Mouse (Mus musculus) heart, postnatal 0 days (tissue): ENCODE results near the gene Tmem178. TPM values are rescaled to one million over a fixed set of nuclear protein-coding genes. Genes with fewer than 3 reads are reported as not detected.

ENCODE experiments used
- ATAC-seq: fragments of 200-750 bp; cut with Nextera tagmentation; 2 replicates; pipeline ENCODE4 v1.8.0; 2017; ENCODE audit warnings: low read depth, moderate number of reproducible peaks, moderate library complexity; ENCODE audit not compliant: insufficient read depth
- DNase-seq: peaks from one replicate; pipeline ENCODE4 v3.0.0-alpha.2; 2016; ENCODE audit warnings: low spot score
- H3K27ac ChIP-seq: fragments of 300-500 bp; sonication (generic); 2 replicates; pipeline ENCODE4 v1.5.1; 2014; ENCODE audit warnings: low read depth, mild to moderate bottlenecking
- H3K27me3 ChIP-seq: fragments of 300-500 bp; sonication (generic); 2 replicates; pipeline ENCODE4 v1.6.1; 2014; ENCODE audit warnings: low read length, mixed read lengths; ENCODE audit not compliant: control insufficient read depth, insufficient read depth
- H3K36me3 ChIP-seq: fragments of 300-500 bp; sonication (generic); replicated peaks from 2 replicates; pipeline ENCODE4 v1.6.1; 2014; ENCODE audit warnings: low read length, mixed read lengths; ENCODE audit not compliant: control insufficient read depth, insufficient read depth
- H3K4me1 ChIP-seq: fragments of 300-500 bp; sonication (generic); 2 replicates; pipeline ENCODE4 v1.6.1; 2014; ENCODE audit warnings: antibody characterized with exemption; ENCODE audit not compliant: control insufficient read depth, insufficient read depth
- H3K4me2 ChIP-seq: fragments of 300-500 bp; sonication (generic); 2 replicates; pipeline ENCODE4 v1.6.1; 2014; ENCODE audit warnings: low read depth, mild to moderate bottlenecking, low read length, moderate library complexity
- H3K4me3 ChIP-seq: fragments of 300-500 bp; sonication (generic); 2 replicates; pipeline ENCODE4 v1.5.1; 2014; ENCODE audit warnings: low read depth, low read length
- H3K9ac ChIP-seq: fragments of 300-500 bp; sonication (generic); replicated peaks from 2 replicates; pipeline ENCODE4 v1.6.1; 2014; ENCODE audit warnings: low read depth, low read length, mixed read lengths
- H3K9me3 ChIP-seq: fragments of 300-500 bp; sonication (generic); replicated peaks from 2 replicates; pipeline ENCODE4 v1.6.1; 2016; ENCODE audit warnings: low read length; ENCODE audit not compliant: control insufficient read depth
- CTCF ChIP-seq: IDR thresholded peaks from 2 replicates; pipeline ENCODE4 v1.5.1; 2016; ENCODE audit warnings: antibody characterized with exemption, control low read depth, low read depth
- EP300 ChIP-seq: IDR thresholded peaks from 2 replicates; pipeline ENCODE4 v1.6.1; 2016; ENCODE audit warnings: antibody characterized with exemption, low read depth
- WGBS: fragments of 180-500 bp; shearing (Covaris S2); extraction: QIAGEN DNeasy Blood & Tissue Kit; methylation state at CpG from one replicate; pipeline ENCODE4 v1.1.7; 2014; 5-methylcytosine and 5-hydroxymethylcytosine counted together
- polyA plus RNA-seq: library from polyadenylated mRNA; unstranded; fragments of >200 nt; fragmentation: Nextera tagmentation; extraction: Ambion mirVana; gene quantifications from 2 replicates; pipeline ENCODE4 v1.2.1, GENCODE M21; 2015
- total RNA-seq: library from RNA; depleted of rRNA; stranded (reverse); fragments of >200 nt; gene quantifications from 2 replicates; pipeline ENCODE4 v1.2.3, GENCODE M21; 2014; ENCODE audit warnings: low replicate concordance

Gene Tmem178
- total and polyA plus RNA-seq, 2 experiments from 2014 or later: 1.8 to 3.1 TPM

DNA sequence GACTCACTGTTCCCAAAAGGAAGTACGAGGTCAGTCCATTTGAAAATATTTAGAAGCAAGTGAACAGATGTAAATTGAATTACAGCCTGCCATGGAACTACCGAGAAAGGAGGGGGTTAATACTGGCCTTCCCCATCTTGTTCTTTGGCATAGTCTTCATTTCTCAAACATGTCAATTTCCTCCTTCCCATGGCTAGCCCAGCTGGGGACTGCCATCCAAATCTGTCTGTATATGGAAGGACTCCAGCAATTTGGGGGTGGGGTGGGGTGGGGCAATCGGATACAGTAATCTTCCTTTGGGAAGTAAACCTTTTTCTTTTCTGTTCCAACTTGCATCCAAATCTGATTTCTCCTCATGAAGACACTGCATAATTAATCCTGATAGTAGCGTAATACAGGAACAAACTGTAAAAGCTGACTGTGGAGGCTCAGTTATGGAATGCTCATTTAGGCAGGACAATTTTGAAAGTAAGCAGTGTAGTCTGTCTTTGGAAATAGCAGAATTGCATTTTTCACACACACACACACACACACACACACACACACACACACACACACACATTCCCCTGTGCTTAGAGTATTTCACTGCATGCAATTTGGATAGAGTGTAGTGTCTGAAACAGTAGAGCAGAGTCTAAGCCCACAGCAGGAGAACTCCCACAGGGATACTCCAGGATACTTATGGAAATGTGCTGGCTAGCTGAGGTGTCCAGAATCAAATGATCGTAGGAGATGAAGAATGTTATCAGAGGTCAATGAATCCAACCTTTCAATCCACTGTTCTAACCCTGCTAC is 1.9 kb downstream of the Tmem178 start:
- ATAC-seq: no peak
- peaks cover 6% of the 10 kb centered on the region; the same call in 1 of the 2 replicates for H3K4me1 ChIP-seq
- TF ChIP-seq EP300 (no peak), CTCF (no peak)

DNA sequence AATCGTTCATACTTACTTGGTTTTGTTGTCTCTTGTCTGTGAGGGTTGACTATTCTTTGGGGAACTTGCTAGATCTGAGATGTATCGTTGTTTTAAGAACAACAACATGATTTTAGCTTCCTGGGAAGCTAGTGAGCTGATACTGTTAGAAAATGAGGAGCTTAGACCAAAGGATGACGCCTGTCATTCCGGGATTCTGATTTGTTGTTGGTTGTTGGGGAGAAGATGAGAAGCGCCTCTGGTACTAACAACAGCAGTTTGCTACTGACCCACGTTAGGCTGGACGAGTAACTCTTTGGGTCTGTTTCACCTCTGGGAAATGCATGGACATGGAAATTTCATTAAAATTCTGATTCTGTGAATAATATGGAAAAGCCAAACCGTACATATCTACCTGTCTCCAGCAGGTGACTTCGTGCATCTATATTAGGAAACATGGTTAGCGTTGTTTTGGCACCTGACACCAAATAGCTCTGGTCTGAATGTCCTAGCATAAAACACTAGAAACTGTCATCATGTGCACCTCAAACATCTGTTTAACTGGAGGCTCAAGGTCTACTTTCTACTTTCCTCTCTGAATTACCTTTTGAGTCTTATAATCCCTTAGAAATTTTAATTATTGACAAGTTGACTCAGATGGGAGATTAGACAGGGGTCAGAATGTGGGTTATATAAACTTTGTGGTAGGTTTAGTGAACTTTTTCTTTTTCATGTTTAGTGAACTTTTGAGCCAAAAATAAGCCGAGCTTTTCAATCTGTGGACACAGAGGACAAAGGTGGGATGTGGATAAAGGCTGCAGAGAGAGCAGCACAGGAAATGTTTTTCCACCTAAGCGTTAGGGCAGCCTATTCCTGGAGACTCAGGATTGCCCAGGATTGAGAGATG is 2.9 kb downstream of the Tmem178 start:
- WGBS: 76% methylated on average over 12 of the region's 12 CpGs

More for the DNA sequence above, 1.9 kb downstream of the Tmem178 start:
- 82% methylated on average over 5 of the region's 5 CpGs for WGBS
- Histone ChIP-seq H3K36me3 (no peaks in the 10 kb centered on the region), H3K9me3 (no peaks in the 10 kb centered on the region), H3K27me3 (peaks cover 24% of the 10 kb centered on the region; the same call in 1 of the 2 replicates), H3K9ac (no peak overlapping the region), H3K4me3 (no peak overlapping the region), H3K27ac (no peak overlapping the region), H3K4me2 (no peak overlapping the region)
- no peak for DNase-seq

DNA sequence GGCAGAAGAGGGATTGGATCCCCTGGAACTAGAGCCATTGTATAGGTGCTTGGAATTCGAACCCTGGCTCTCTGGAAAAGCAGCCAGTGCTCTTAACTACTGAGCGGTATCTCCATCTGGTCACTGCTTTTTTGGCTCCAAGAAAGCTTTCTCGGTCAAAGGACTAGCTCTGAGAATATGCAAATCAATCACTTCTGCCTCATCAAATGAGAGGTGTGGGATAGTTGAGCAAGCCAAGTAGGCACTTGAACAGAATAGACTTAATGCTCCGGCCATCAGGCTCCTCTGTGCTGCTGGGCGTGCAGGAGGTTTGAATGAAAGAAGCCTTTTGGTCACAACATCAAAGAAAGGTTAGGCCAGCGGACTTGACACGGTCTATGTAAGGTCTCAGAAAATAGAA is 5.0 kb downstream of the Tmem178 start:
- H3K4me1 ChIP-seq: peaks cover 6% of the 10 kb centered on the region; the same call in 1 of the 2 replicates

More for the DNA sequence above, 2.9 kb downstream of the Tmem178 start:
- peaks cover 24% of the 10 kb centered on the region; the same call in 1 of the 2 replicates for H3K27me3 ChIP-seq
- no peak for ATAC-seq
- H3K9ac ChIP-seq: no peak overlapping the region
- DNase-seq: no peak
- no peak overlapping the region for H3K4me3 ChIP-seq
- H3K9me3 ChIP-seq: no peaks in the 10 kb centered on the region
- H3K36me3 ChIP-seq: no peaks in the 10 kb centered on the region
- peaks cover 6% of the 10 kb centered on the region; the same call in 1 of the 2 replicates for H3K4me1 ChIP-seq
- TF ChIP-seq EP300: no peak
- TF ChIP-seq CTCF: no peak
- no peak overlapping the region for H3K27ac ChIP-seq
- no peak overlapping the region for H3K4me2 ChIP-seq

DNA sequence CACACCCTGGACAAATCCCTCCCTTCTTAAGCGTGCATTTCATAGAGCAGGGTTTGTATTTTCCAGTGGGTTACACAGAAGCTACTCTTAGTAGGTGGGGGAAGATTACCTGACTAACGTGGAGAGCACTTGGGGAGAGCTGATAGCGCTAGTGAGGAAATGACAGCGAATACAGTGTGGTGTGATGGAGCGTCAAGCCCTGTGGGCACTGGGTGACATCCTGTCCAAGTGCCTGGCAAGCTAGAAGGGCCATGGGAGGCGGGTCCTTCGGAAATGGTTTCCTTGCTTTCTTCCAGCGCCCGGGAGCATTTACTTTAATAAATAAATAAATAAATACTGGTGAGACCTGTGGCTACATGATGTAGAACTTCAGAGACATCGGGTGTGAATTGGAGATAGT is 5.5 kb downstream of the Tmem178 start:
- H3K27ac ChIP-seq: no peak overlapping the region
- H3K27me3 ChIP-seq: peaks cover 15% of the 10 kb centered on the region; the same call in 1 of the 2 replicates
- 80% methylated on average over 10 of the region's 10 CpGs for WGBS
- no peaks in the 10 kb centered on the region for H3K36me3 ChIP-seq
- peaks cover 4% of the 10 kb centered on the region; the same call in 1 of the 2 replicates for H3K4me1 ChIP-seq
- TF ChIP-seq CTCF: no peak
- TF ChIP-seq EP300: no peak
- H3K9me3 ChIP-seq: no peaks in the 10 kb centered on the region
- no peak overlapping the region for H3K4me3 ChIP-seq
- H3K4me2 ChIP-seq: no peak overlapping the region
- ATAC-seq: no peak
- no peak overlapping the region for H3K9ac ChIP-seq
- no peak for DNase-seq

More for the DNA sequence above, 5.0 kb downstream of the Tmem178 start:
- H3K9ac ChIP-seq: no peak overlapping the region
- H3K4me3 ChIP-seq: no peak overlapping the region
- DNase-seq (no peak), ATAC-seq (no peak)
- H3K27me3 ChIP-seq: peaks cover 17% of the 10 kb centered on the region; the same call in 1 of the 2 replicates
- TF ChIP-seq EP300: no peak
- TF ChIP-seq CTCF: no peak
- no peak overlapping the region for H3K4me2 ChIP-seq
- H3K27ac ChIP-seq: no peak overlapping the region
- H3K9me3 ChIP-seq: no peaks in the 10 kb centered on the region
- no peaks in the 10 kb centered on the region for H3K36me3 ChIP-seq
- WGBS: 90% methylated on average over 7 of the region's 7 CpGs

DNA sequence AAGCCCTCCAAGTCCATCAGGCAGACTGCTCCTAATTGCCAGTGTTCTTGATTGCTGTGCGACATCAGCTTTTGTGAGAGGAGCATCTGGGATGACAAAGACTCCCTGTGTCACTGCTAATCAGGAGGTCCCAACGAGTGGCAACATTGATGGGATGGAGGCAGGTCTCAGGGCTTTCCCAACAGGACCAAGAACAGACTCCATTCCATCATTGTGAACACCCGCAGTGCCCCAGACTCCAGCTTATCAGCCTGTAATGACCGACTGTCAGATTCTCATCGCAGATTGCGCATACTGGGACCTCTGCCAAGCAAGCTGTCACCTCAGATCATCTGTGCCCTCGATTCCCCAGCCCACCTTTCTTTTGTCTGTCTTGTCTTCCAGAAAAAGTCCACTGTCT is 7.9 kb downstream of the Tmem178 start:
- no peak for DNase-seq
- Histone ChIP-seq H3K4me2 (no peak overlapping the region), H3K4me1 (no peaks in the 10 kb centered on the region), H3K27me3 (peaks cover 7% of the 10 kb centered on the region; the same call in 1 of the 2 replicates), H3K4me3 (no peak overlapping the region), H3K27ac (no peak overlapping the region), H3K36me3 (no peaks in the 10 kb centered on the region), H3K9ac (no peak overlapping the region), H3K9me3 (no peaks in the 10 kb centered on the region)
- ATAC-seq: no peak
- WGBS: 59% methylated on average over 7 of the region's 7 CpGs
- TF ChIP-seq CTCF (no peak), EP300 (no peak)
